Mouse (Mus musculus) liver, postnatal 0 days (tissue): ENCODE data around the gene Hist1h2ak. TPM values are rescaled to one million over a fixed set of nuclear protein-coding genes. Genes with fewer than 3 reads are reported as not detected.
"Not testable (repeated sequence)": the region's sequence is repeated elsewhere in the genome, so short reads cannot be mapped to it uniquely, and the experiment has no call there.

ENCODE experiments used
- ATAC-seq: fragments of 200-750 bp; cut with Nextera tagmentation; 2 replicates; pipeline ENCODE4 v1.8.0; 2017; ENCODE audit warnings: mild to moderate bottlenecking, moderate library complexity
- DNase-seq: peaks from one replicate; pipeline ENCODE4 v3.0.0-alpha.2; 2016
- H3K27ac ChIP-seq: fragments of 300-500 bp; sonication (generic); 2 replicates; pipeline ENCODE4 v1.5.1; 2014; ENCODE audit warnings: antibody characterized with exemption, moderate library complexity, mild to moderate bottlenecking, low read depth
- H3K27me3 ChIP-seq: fragments of 300-500 bp; sonication (generic); 2 replicates; pipeline ENCODE4 v1.6.1; 2014; ENCODE audit warnings: low read length, control low read depth, mixed read lengths; ENCODE audit not compliant: insufficient read depth
- H3K36me3 ChIP-seq: fragments of 300-500 bp; sonication (generic); replicated peaks from 2 replicates; pipeline ENCODE4 v1.6.1; 2014; ENCODE audit warnings: mild to moderate bottlenecking, control low read depth, low read length, moderate library complexity, mixed read lengths; ENCODE audit not compliant: insufficient read depth
- H3K4me1 ChIP-seq: fragments of 300-500 bp; sonication (generic); 2 replicates; pipeline ENCODE4 v1.6.1; 2014; ENCODE audit warnings: antibody characterized with exemption, mild to moderate bottlenecking, control low read depth; ENCODE audit not compliant: insufficient read depth
- H3K4me2 ChIP-seq: fragments of 300-500 bp; sonication (generic); 2 replicates; pipeline ENCODE4 v1.6.1; 2014; ENCODE audit warnings: low read depth, mild to moderate bottlenecking, low read length, moderate library complexity, mixed read lengths
- H3K4me3 ChIP-seq: fragments of 300-500 bp; sonication (generic); 2 replicates; pipeline ENCODE4 v1.5.1; 2014; ENCODE audit warnings: low read depth, low read length
- H3K9ac ChIP-seq: fragments of 300-500 bp; sonication (generic); replicated peaks from 2 replicates; pipeline ENCODE4 v1.6.1; 2014; ENCODE audit warnings: mild to moderate bottlenecking, moderate library complexity
- H3K9me3 ChIP-seq: fragments of 300-500 bp; sonication (generic); 2 replicates; pipeline ENCODE4 v1.6.1; 2016; ENCODE audit warnings: mild to moderate bottlenecking, control low read depth, low read length, mixed read lengths
- CTCF ChIP-seq: sonication (generic); IDR thresholded peaks from 2 replicates; pipeline ENCODE4 v1.5.1; 2016; ENCODE audit warnings: antibody characterized with exemption, low read depth
- EP300 ChIP-seq: IDR thresholded peaks from 2 replicates; pipeline ENCODE4 v1.6.1; 2016; ENCODE audit warnings: antibody characterized with exemption, low read depth, mild to moderate bottlenecking
- WGBS: fragments of 180-500 bp; shearing (Covaris S2); extraction: QIAGEN DNeasy Blood & Tissue Kit; methylation state at CpG from one replicate; pipeline ENCODE4 v1.1.7; 2014; ENCODE audit not compliant: insufficient replicate concordance; 5-methylcytosine and 5-hydroxymethylcytosine counted together
- polyA plus RNA-seq: library from polyadenylated mRNA; unstranded; fragments of >200 nt; fragmentation: Nextera tagmentation; extraction: Ambion mirVana; gene quantifications from 2 replicates; pipeline ENCODE4 v1.2.1, GENCODE M21; 2015

Hist1h2ak gene
- polyA plus RNA-seq, 1 experiment from 2014 or later, result 62.3 TPM

GRCm38 (mm10) chr13:21751417-21751816 lies 2.2 kb downstream of the Hist1h2ak start:
- H3K4me2 ChIP-seq, result peak overlapping the region; percentile 67
- H3K36me3 ChIP-seq, result peaks cover 6% of the 10 kb centered on the region; the same call in 1 of the 2 replicates
- no peaks in the 10 kb centered on the region for H3K9me3 ChIP-seq
- DNase-seq (no peak), ATAC-seq (no peak)
- no peaks in the 10 kb centered on the region for H3K27me3 ChIP-seq
- H3K4me3 ChIP-seq, result no peak overlapping the region
- peak overlapping the region; percentile 98 for H3K27ac ChIP-seq
- peak overlapping the region; percentile 78 for H3K9ac ChIP-seq
- TF ChIP-seq CTCF, result no peak
- 0 out of 2 replicates have a peak, but pooled peaks have one; percentile 7 for TF ChIP-seq EP300
- H3K4me1 ChIP-seq, result peaks cover 19% of the 10 kb centered on the region

GRCm38 (mm10) chr13:21750159-21751017 lies 3.2 kb downstream of the Hist1h2ak start, which contains the start of gene Hist1h4k:
Gene Hist1h4k (minus strand): TSS chr13:21750505.
- H3K36me3 ChIP-seq, H3K9me3 ChIP-seq, H3K27me3 ChIP-seq: not testable (repeated sequence)
- H3K27ac ChIP-seq, result peak within 1 kb of the TSS; percentile 98
- TF ChIP-seq EP300, result peak; percentile 90
- H3K4me3 ChIP-seq, result peak within 1 kb of the TSS; percentile 56
- peak; percentile 54 for ATAC-seq
- WGBS, result under 1% methylated on average over 41 of the region's 56 CpGs
- H3K4me1 ChIP-seq, result peaks cover 19% of the 10 kb centered on the region
- peak within 1 kb of the TSS; percentile 70 for H3K4me2 ChIP-seq
- peak within 1 kb of the TSS; percentile 78 for H3K9ac ChIP-seq
- peak; percentile 93 for DNase-seq

- TF ChIP-seq EP300, result no peak
- TF ChIP-seq CTCF, result no peak
- Histone ChIP-seq H3K27ac (peak overlapping the region; percentile 98), H3K4me3 (peak overlapping the region; percentile 56), H3K36me3 (peaks cover 6% of the 10 kb centered on the region; the same call in 1 of the 2 replicates), H3K27me3 (no peaks in the 10 kb centered on the region), H3K4me1 (peaks cover 19% of the 10 kb centered on the region), H3K9ac (peak overlapping the region; percentile 71), H3K4me2 (peak overlapping the region; percentile 70), H3K9me3 (no peaks in the 10 kb centered on the region)
- DNase-seq (peak; percentile 35), ATAC-seq (no peak)
- 2% methylated on average over 5 of the region's 5 CpGs for WGBS
Observed at GRCm38 (mm10) chr13:21749387-21750158, 4.1 kb downstream of the Hist1h2ak start.

GRCm38 (mm10) chr13:21745006-21745405 lies 8.6 kb downstream of the Hist1h2ak start:
- ATAC-seq, result no peak

GRCm38 (mm10) chr13:21734906-21735767 lies 18.5 kb downstream of the Hist1h2ak start, which contains the start of gene Hist1h4j:
Gene Hist1h4j (plus strand): TSS chr13:21735064.
- peak; percentile 86 for ATAC-seq
- peak within 1 kb of the TSS; percentile 90 for H3K27ac ChIP-seq
- H3K4me3 ChIP-seq, result peak within 1 kb of the TSS; percentile 53
- peak; percentile 91 for DNase-seq
- H3K27me3 ChIP-seq, H3K9me3 ChIP-seq, H3K36me3 ChIP-seq, H3K4me1 ChIP-seq: not testable (repeated sequence)
- peak within 1 kb of the TSS; percentile 74 for H3K9ac ChIP-seq
- peak within 1 kb of the TSS; percentile 76 for H3K4me2 ChIP-seq
- under 1% methylated on average over 39 of the region's 56 CpGs for WGBS
- TF ChIP-seq EP300, result peak; percentile 84

More at GRCm38 (mm10) chr13:21745006-21745405, 8.6 kb downstream of the Hist1h2ak start:
- no peak overlapping the region for H3K27ac ChIP-seq
- peaks cover 6% of the 10 kb centered on the region; the same call in 1 of the 2 replicates for H3K36me3 ChIP-seq
- H3K27me3 ChIP-seq, result no peaks in the 10 kb centered on the region
- H3K4me3 ChIP-seq, result no peak overlapping the region
- TF ChIP-seq EP300 (no peak), CTCF (no peak)
- H3K4me2 ChIP-seq, result no peak overlapping the region
- H3K4me1 ChIP-seq, result peaks cover 9% of the 10 kb centered on the region
- no peaks in the 10 kb centered on the region for H3K9me3 ChIP-seq
- 47% methylated on average over 1 of the region's 1 CpGs for WGBS
- H3K9ac ChIP-seq, result no peak overlapping the region
- DNase-seq, result no peak
